Mouse (Mus musculus) kidney, postnatal 10 days (tissue): Measurements from ENCODE around the gene Sipa1l3.

Source experiments
- DNase-seq: peaks from one replicate; pipeline ENCODE4 v3.0.0; 2021; ENCODE audit warnings: mixed read lengths

Sipa1l3 gene

GRCm38 (mm10) chr7:29276715-29277114, 241.7 kb downstream of the Sipa1l3 start:
- peak; percentile 67 for DNase-seq

DNA sequence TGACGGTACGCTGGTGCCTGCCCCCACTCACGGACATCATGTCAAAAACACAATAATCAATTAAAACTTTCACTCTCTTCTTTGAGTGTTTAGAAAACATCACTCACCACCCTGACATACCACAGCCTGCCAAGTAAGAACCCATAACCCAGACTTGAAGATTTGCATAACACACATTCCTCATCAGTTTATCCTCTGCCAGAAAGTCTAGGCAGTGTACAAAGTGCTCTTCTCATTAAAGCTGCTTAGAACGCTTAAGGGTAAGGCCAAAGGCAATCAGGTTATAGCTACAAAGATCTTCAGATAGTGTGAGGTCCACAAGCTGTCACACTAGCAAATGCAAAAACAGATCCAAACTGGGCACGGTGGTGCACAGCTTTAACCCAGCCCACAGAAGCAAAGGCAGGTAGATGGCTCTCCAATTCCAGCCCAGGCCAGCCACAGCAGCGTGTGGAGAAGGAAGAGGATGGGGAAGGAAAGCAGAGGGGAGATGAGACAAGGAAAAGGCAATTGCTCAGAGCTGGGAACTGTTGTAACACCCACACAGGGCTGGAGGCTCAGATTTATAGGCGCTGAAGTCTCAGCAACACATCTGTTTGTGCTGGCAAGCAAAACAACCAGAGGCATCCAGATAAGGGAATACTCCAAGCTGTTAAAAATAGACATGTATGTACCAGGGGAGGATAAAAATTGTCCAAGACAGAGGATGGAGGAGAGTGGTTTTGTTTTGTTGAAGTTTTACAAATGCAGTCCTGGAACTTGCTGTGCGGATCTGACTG, 246.6 kb downstream of the Sipa1l3 start:
- DNase-seq: peak; percentile 42

GRCm38 (mm10) chr7:29270445-29270844, 248.0 kb downstream of the Sipa1l3 start:
- no peak for DNase-seq
